In genomic region chr19:38274747-38275421, GRCm38 (mm10) we compare ENCODE assay signal across 11 mouse cellular contexts. TPM values are rescaled to one million over a fixed set of nuclear protein-coding genes. Genes with fewer than 3 reads are reported as not detected.
DNase-seq lines count a peak whose midpoint lies in the region; ATAC-seq and TF ChIP-seq lines count a peak whose summit lies in the region.
"Had no signal": no experiment of that assay in that cellular context is flagged by ENCODE, and none has a peak within 500 bp of the region (broad histone marks: within the 10 kb centered on the region; RNA-seq: fewer than 3 reads in every experiment).

No protein-coding gene starts in this region.

- no peaks in the 10 kb centered on the region for H3K4me1 ChIP-seq in forebrain, embryonic 14.5 days (ENCODE audit: control insufficient read depth, insufficient read depth, low read length)
- no peaks in the 10 kb centered on the region for H3K4me1 ChIP-seq in forebrain, embryonic 16.5 days (replicated peaks; ENCODE audit: control insufficient read depth, insufficient read depth, low read length)
- no peaks in the 10 kb centered on the region for H3K4me1 ChIP-seq in liver, postnatal 0 days (ENCODE audit: insufficient read depth)
- no peaks in the 10 kb centered on the region for H3K4me1 ChIP-seq in liver, embryonic 11.5 days (replicated peaks; ENCODE audit: control insufficient read depth, insufficient read depth, low read length)
- H3K4me1 ChIP-seq: limb, embryonic 15.5 days had no signal

- WGBS in forebrain, embryonic 14.5 days = 93% methylated on average over 15 of the region's 15 CpGs
- 88% methylated on average over 15 of the region's 15 CpGs for WGBS in forebrain, embryonic 16.5 days
- WGBS in liver, postnatal 0 days (ENCODE audit: insufficient replicate concordance) = 68% methylated on average over 15 of the region's 15 CpGs
- WGBS in liver, embryonic 11.5 days = 75% methylated on average over 15 of the region's 15 CpGs

- H3K9me3 ChIP-seq in forebrain, embryonic 14.5 days (replicated peaks; ENCODE audit: control insufficient read depth, low read length) = no peaks in the 10 kb centered on the region
- H3K9me3 ChIP-seq in forebrain, embryonic 16.5 days (ENCODE audit: control insufficient read depth, low read length) = no peaks in the 10 kb centered on the region
- no peaks in the 10 kb centered on the region for H3K9me3 ChIP-seq in liver, postnatal 0 days (ENCODE audit: low read length)
- H3K9me3 ChIP-seq in liver, embryonic 11.5 days (ENCODE audit: control insufficient read depth, low read length) = no peaks in the 10 kb centered on the region
- H3K9me3 ChIP-seq: limb, embryonic 15.5 days had no signal

- no peak overlapping the region for H3K4me2 ChIP-seq in forebrain, embryonic 14.5 days (ENCODE audit: low read length)
- no peak overlapping the region for H3K4me2 ChIP-seq in forebrain, embryonic 16.5 days (ENCODE audit: low read length)
- H3K4me2 ChIP-seq in liver, postnatal 0 days (ENCODE audit: low read depth, low read length) = 0 out of 2 replicates have a peak overlapping the region, but pooled peaks have one; percentile 0
- no peak overlapping the region for H3K4me2 ChIP-seq in liver, embryonic 11.5 days
- H3K4me2 ChIP-seq: limb, embryonic 15.5 days had no signal

- peak; percentile 29 for DNase-seq in forebrain, embryonic 14.5 days (ENCODE audit: low spot score)
- DNase-seq in liver, postnatal 0 days = peak; percentile 51
- no peak for DNase-seq in liver, embryonic 11.5 days (ENCODE audit: low spot score)
- peak; percentile 10 for DNase-seq in 3T3-L1 (ENCODE audit: low read depth, low spot score)
- peak; percentile 58 for DNase-seq in ZHBTc4 (ENCODE audit: low read depth, low spot score)
- DNase-seq in spleen, adult 12 weeks (ENCODE audit: low spot score) = no peak
- DNase-seq: spleen, adult 18-20 months had no signal

- no peaks in the 10 kb centered on the region for H3K36me3 ChIP-seq in forebrain, embryonic 14.5 days (ENCODE audit: control insufficient read depth, insufficient read depth, low read length)
- H3K36me3 ChIP-seq in forebrain, embryonic 16.5 days (ENCODE audit: control insufficient read depth, insufficient read depth) = no peaks in the 10 kb centered on the region
- H3K36me3 ChIP-seq in liver, postnatal 0 days (replicated peaks; ENCODE audit: insufficient read depth, low read length) = no peaks in the 10 kb centered on the region
- no peaks in the 10 kb centered on the region for H3K36me3 ChIP-seq in liver, embryonic 11.5 days (ENCODE audit: control insufficient read depth, insufficient read depth, low read length)
- H3K36me3 ChIP-seq: limb, embryonic 15.5 days had no signal

- no peak for ATAC-seq in forebrain, embryonic 14.5 days
- ATAC-seq in forebrain, embryonic 16.5 days = no peak
- peak; percentile 45; the same call in 1 of the 2 replicates for ATAC-seq in liver, postnatal 0 days
- ATAC-seq in liver, embryonic 11.5 days (replicated peaks; ENCODE audit: low FRiP score) = no peak
- ATAC-seq: Patski had no signal

- no peak overlapping the region for H3K27ac ChIP-seq in forebrain, embryonic 14.5 days (ENCODE audit: low read depth, low read length)
- H3K27ac ChIP-seq in forebrain, embryonic 16.5 days (ENCODE audit: low read length) = no peak overlapping the region
- H3K27ac ChIP-seq in liver, postnatal 0 days (ENCODE audit: low read depth) = no peak overlapping the region
- H3K27ac ChIP-seq in liver, embryonic 11.5 days (ENCODE audit: low read depth, low read length) = no peak overlapping the region
- H3K27ac ChIP-seq: limb, embryonic 15.5 days had no signal

- H3K9ac ChIP-seq in forebrain, embryonic 14.5 days (ENCODE audit: low read length) = no peak overlapping the region
- H3K9ac ChIP-seq in forebrain, embryonic 16.5 days (replicated peaks; ENCODE audit: low read depth, low read length) = no peak overlapping the region
- no peak overlapping the region for H3K9ac ChIP-seq in liver, postnatal 0 days (replicated peaks)
- no peak overlapping the region for H3K9ac ChIP-seq in liver, embryonic 11.5 days (ENCODE audit: low read depth, low read length)
- H3K9ac ChIP-seq: limb, embryonic 15.5 days had no signal

- no peaks in the 10 kb centered on the region for H3K27me3 ChIP-seq in forebrain, embryonic 14.5 days (replicated peaks; ENCODE audit: control insufficient read depth, insufficient read depth, low read length)
- H3K27me3 ChIP-seq in forebrain, embryonic 16.5 days (replicated peaks; ENCODE audit: control insufficient read depth, insufficient read depth, low read length) = no peaks in the 10 kb centered on the region
- no peaks in the 10 kb centered on the region for H3K27me3 ChIP-seq in liver, postnatal 0 days (ENCODE audit: insufficient read depth, low read length)
- no peaks in the 10 kb centered on the region; the same call in 1 of the 2 replicates for H3K27me3 ChIP-seq in liver, embryonic 11.5 days (replicated peaks; ENCODE audit: control insufficient read depth, insufficient read depth, low read length)
- H3K27me3 ChIP-seq: limb, embryonic 15.5 days had no signal

- no peak overlapping the region for H3K4me3 ChIP-seq in forebrain, embryonic 14.5 days (ENCODE audit: low read depth, low read length)
- no peak overlapping the region for H3K4me3 ChIP-seq in forebrain, embryonic 16.5 days (replicated peaks; ENCODE audit: low read length)
- no peak overlapping the region for H3K4me3 ChIP-seq in liver, postnatal 0 days (ENCODE audit: low read depth, low read length)
- no peak overlapping the region for H3K4me3 ChIP-seq in liver, embryonic 11.5 days (ENCODE audit: low read depth, low read length)
- H3K4me3 ChIP-seq: limb, embryonic 15.5 days; myocyte had no signal

- no peak for TF ChIP-seq CTCF in liver, postnatal 0 days (IDR thresholded peaks at IDR 0.05; ENCODE audit: low read depth)

- no peak for TF ChIP-seq EP300 in liver, postnatal 0 days (IDR thresholded peaks at IDR 0.05; ENCODE audit: low read depth)

RNA-seq across cellular contexts. Expression of gene Lgi1, which starts 10.5 kb away (rescaled TPM):
- 8.8 and 13.3 TPM in 2 replicates for polyA plus RNA-seq in forebrain, embryonic 14.5 days (2014; fragmentation: Nextera tagmentation; extraction: Ambion mirVana)
- 15.5 and 19.1 TPM in 2 replicates for polyA plus RNA-seq in forebrain, embryonic 16.5 days (2015; fragmentation: Nextera tagmentation; extraction: Ambion mirVana)
- 0.12 TPM in 1 of 2 replicates, not detected in the other for polyA plus RNA-seq in liver, postnatal 0 days (2015; fragmentation: Nextera tagmentation; extraction: Ambion mirVana)
- 0.16 and 0.19 TPM in 2 replicates for polyA plus RNA-seq in liver, embryonic 11.5 days (2014; fragmentation: Nextera tagmentation; extraction: Ambion mirVana)
- polyA plus RNA-seq: myocyte had no signal

RNA-seq across cellular contexts. Expression of gene Fra10ac1, which starts 50.9 kb away (rescaled TPM):
- polyA plus RNA-seq in forebrain, embryonic 14.5 days (2014; fragmentation: Nextera tagmentation; extraction: Ambion mirVana) = 38.9 and 44.5 TPM in 2 replicates
- 54.7 and 56.8 TPM in 2 replicates for polyA plus RNA-seq in forebrain, embryonic 16.5 days (2015; fragmentation: Nextera tagmentation; extraction: Ambion mirVana)
- polyA plus RNA-seq in liver, postnatal 0 days (2015; fragmentation: Nextera tagmentation; extraction: Ambion mirVana) = 16.6 and 18.6 TPM in 2 replicates
- 35.0 and 35.9 TPM in 2 replicates for polyA plus RNA-seq in liver, embryonic 11.5 days (2014; fragmentation: Nextera tagmentation; extraction: Ambion mirVana)

Comparison
In these comparisons a context has a peak if more than half of its experiments do, and no peak if none do; other contexts are left out.
1. DNase-seq: peak in forebrain, embryonic 14.5 days (single experiment), liver, postnatal 0 days (single experiment), 3T3-L1 (single experiment) and ZHBTc4 (single experiment); none in liver, embryonic 11.5 days (single experiment) and spleen, adult 12 weeks (single experiment).